Mouse (Mus musculus): ENCODE results near the gene Wnt11. TPM values are rescaled to one million over a fixed set of nuclear protein-coding genes. Genes with fewer than 3 reads are reported as not detected.

The Wnt11 gene
- total and polyA plus RNA-seq, 2 experiments from 2014 or later = 2.2 to 17.2 TPM

- no peak overlapping the region for H3K4me2 ChIP-seq (ENCODE audit: low read depth, low read length)
- H3K27me3 ChIP-seq (ENCODE audit: insufficient read depth, low read length) = no peaks in the 10 kb centered on the region
- H3K4me1 ChIP-seq (ENCODE audit: insufficient read depth, low read length) = 0 out of 2 replicates have a peak, but pooled peaks cover 3% of the 10 kb centered on the region
- H3K27ac ChIP-seq = 0 out of 2 replicates have a peak overlapping the region, but pooled peaks have one; percentile 32
- peak; percentile 75 for DNase-seq (ENCODE audit: low spot score)
- H3K9me3 ChIP-seq (ENCODE audit: low read length) = no peaks in the 10 kb centered on the region
- H3K36me3 ChIP-seq (ENCODE audit: insufficient read depth, low read length) = no peaks in the 10 kb centered on the region
- WGBS = 34% methylated on average over 12 of the region's 12 CpGs
- peak; percentile 76 for ATAC-seq
- H3K9ac ChIP-seq (replicated peaks; ENCODE audit: low read length) = no peak overlapping the region
- TF ChIP-seq CTCF (IDR thresholded peaks at IDR 0.05; ENCODE audit: low read depth) = no peak
- no peak overlapping the region for H3K4me3 ChIP-seq (ENCODE audit: low read length)
Observed at GRCm38 (mm10) chr7:98804841-98805772, 29.8 kb upstream of the Wnt11 start.

GRCm38 (mm10) chr7:98806961-98807360 is 28.0 kb upstream of the Wnt11 start:
- WGBS = 83% methylated on average over 3 of the region's 3 CpGs
- H3K27ac ChIP-seq = no peak overlapping the region
- ATAC-seq (no peak), DNase-seq (ENCODE audit: low spot score) (no peak)
- no peaks in the 10 kb centered on the region for H3K9me3 ChIP-seq (ENCODE audit: low read length)
- no peak overlapping the region for H3K4me2 ChIP-seq (ENCODE audit: low read depth, low read length)
- no peak overlapping the region for H3K9ac ChIP-seq (replicated peaks; ENCODE audit: low read length)
- no peak overlapping the region for H3K4me3 ChIP-seq (ENCODE audit: low read length)
- no peaks in the 10 kb centered on the region for H3K36me3 ChIP-seq (ENCODE audit: insufficient read depth, low read length)
- no peak for TF ChIP-seq CTCF (IDR thresholded peaks at IDR 0.05; ENCODE audit: low read depth)
- no peaks in the 10 kb centered on the region for H3K27me3 ChIP-seq (ENCODE audit: insufficient read depth, low read length)
- 0 out of 2 replicates have a peak, but pooled peaks cover 3% of the 10 kb centered on the region for H3K4me1 ChIP-seq (ENCODE audit: insufficient read depth, low read length)

GRCm38 (mm10) chr7:98809372-98809771 is 25.5 kb upstream of the Wnt11 start:
- WGBS = 82% methylated on average over 6 of the region's 6 CpGs
- DNase-seq (ENCODE audit: low spot score) (no peak), ATAC-seq (no peak)
- no peak for TF ChIP-seq CTCF (IDR thresholded peaks at IDR 0.05; ENCODE audit: low read depth)
- Histone ChIP-seq H3K9ac (replicated peaks; ENCODE audit: low read length) (no peak overlapping the region), H3K4me1 (ENCODE audit: insufficient read depth, low read length) (0 out of 2 replicates have a peak, but pooled peaks cover 5% of the 10 kb centered on the region), H3K4me3 (ENCODE audit: low read length) (no peak overlapping the region), H3K9me3 (ENCODE audit: low read length) (no peaks in the 10 kb centered on the region), H3K36me3 (ENCODE audit: insufficient read depth, low read length) (no peaks in the 10 kb centered on the region), H3K27me3 (ENCODE audit: insufficient read depth, low read length) (no peaks in the 10 kb centered on the region), H3K27ac (no peak overlapping the region), H3K4me2 (ENCODE audit: low read depth, low read length) (no peak overlapping the region)

GRCm38 (mm10) chr7:98810619-98811018 is 24.3 kb upstream of the Wnt11 start:
- Histone ChIP-seq H3K4me2 (ENCODE audit: low read depth, low read length) (no peak overlapping the region), H3K27ac (no peak overlapping the region), H3K4me3 (ENCODE audit: low read length) (no peak overlapping the region), H3K4me1 (ENCODE audit: insufficient read depth, low read length) (0 out of 2 replicates have a peak, but pooled peaks cover 4% of the 10 kb centered on the region), H3K27me3 (ENCODE audit: insufficient read depth, low read length) (no peaks in the 10 kb centered on the region), H3K9ac (replicated peaks; ENCODE audit: low read length) (no peak overlapping the region), H3K36me3 (ENCODE audit: insufficient read depth, low read length) (no peaks in the 10 kb centered on the region), H3K9me3 (ENCODE audit: low read length) (no peaks in the 10 kb centered on the region)
- no peak for TF ChIP-seq CTCF (IDR thresholded peaks at IDR 0.05; ENCODE audit: low read depth)
- DNase-seq (ENCODE audit: low spot score) (no peak), ATAC-seq (no peak)
- WGBS = 82% methylated on average over 2 of the region's 2 CpGs

GRCm38 (mm10) chr7:98820501-98820900 is 14.4 kb upstream of the Wnt11 start:
- DNase-seq (ENCODE audit: low spot score) (no peak), ATAC-seq (no peak)
- Histone ChIP-seq H3K27ac (no peak overlapping the region), H3K9me3 (ENCODE audit: low read length) (no peaks in the 10 kb centered on the region), H3K4me1 (ENCODE audit: insufficient read depth, low read length) (no peaks in the 10 kb centered on the region), H3K4me3 (ENCODE audit: low read length) (no peak overlapping the region), H3K9ac (replicated peaks; ENCODE audit: low read length) (no peak overlapping the region), H3K4me2 (ENCODE audit: low read depth, low read length) (no peak overlapping the region), H3K36me3 (ENCODE audit: insufficient read depth, low read length) (no peaks in the 10 kb centered on the region), H3K27me3 (ENCODE audit: insufficient read depth, low read length) (no peaks in the 10 kb centered on the region)
- TF ChIP-seq CTCF (IDR thresholded peaks at IDR 0.05; ENCODE audit: low read depth) = no peak
- 93% methylated on average over 1 of the region's 1 CpGs for WGBS

GRCm38 (mm10) chr7:98822881-98823280 is 12.0 kb upstream of the Wnt11 start:
- Histone ChIP-seq H3K9ac (replicated peaks; ENCODE audit: low read length) (no peak overlapping the region), H3K27ac (no peak overlapping the region), H3K36me3 (ENCODE audit: insufficient read depth, low read length) (no peaks in the 10 kb centered on the region), H3K4me1 (ENCODE audit: insufficient read depth, low read length) (no peaks in the 10 kb centered on the region), H3K4me3 (ENCODE audit: low read length) (no peak overlapping the region), H3K27me3 (ENCODE audit: insufficient read depth, low read length) (no peaks in the 10 kb centered on the region), H3K9me3 (ENCODE audit: low read length) (no peaks in the 10 kb centered on the region), H3K4me2 (ENCODE audit: low read depth, low read length) (no peak overlapping the region)
- DNase-seq (ENCODE audit: low spot score) (no peak), ATAC-seq (no peak)
- no peak for TF ChIP-seq CTCF (IDR thresholded peaks at IDR 0.05; ENCODE audit: low read depth)
- WGBS = 74% methylated on average over 6 of the region's 6 CpGs

All from hindbrain, postnatal 0 days (tissue).